Comparison of ENCODE assay signal across 18 mouse cellular contexts in the genomic region with DNA sequence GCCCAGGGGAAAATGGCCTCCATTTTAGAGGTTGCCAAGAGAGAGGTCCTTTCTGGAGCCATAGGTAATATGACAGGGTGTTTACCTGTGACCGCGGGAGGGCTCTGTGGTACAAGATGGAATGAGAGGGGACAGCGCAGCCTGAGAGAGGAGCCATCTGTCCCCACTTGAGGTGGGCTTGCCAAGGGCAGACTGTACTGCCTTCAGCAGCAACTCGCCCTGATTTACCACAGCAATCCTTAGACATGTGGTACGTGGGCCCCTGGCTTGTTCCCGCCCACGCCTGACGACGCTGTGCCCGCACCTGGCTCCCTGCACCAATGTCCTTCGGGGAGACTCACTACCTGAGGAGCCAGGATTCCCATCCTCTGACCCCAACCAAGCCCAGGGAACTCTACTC. TPM values are rescaled to one million over a fixed set of nuclear protein-coding genes. Genes with fewer than 3 reads are reported as not detected.
DNase-seq lines count a peak whose midpoint lies in the region; ATAC-seq and TF ChIP-seq lines count a peak whose summit lies in the region.
"Had no signal": no experiment of that assay in that cellular context is flagged by ENCODE, and none has a peak within 500 bp of the region (broad histone marks: within the 10 kb centered on the region; RNA-seq: fewer than 3 reads in every experiment).

No protein-coding gene starts in this region.

- 69% methylated on average over 11 of the region's 11 CpGs for WGBS in olfactory bulb, adult 2 months
- 88% methylated on average over 11 of the region's 11 CpGs for WGBS in midbrain, embryonic 14.5 days

- peaks cover 67% of the 10 kb centered on the region for H3K4me1 ChIP-seq in olfactory bulb, adult 2 months (ENCODE audit: control insufficient read depth, insufficient read depth, low read length)
- H3K4me1 ChIP-seq in midbrain, embryonic 14.5 days (ENCODE audit: control insufficient read depth, insufficient read depth, low read length): peaks cover 20% of the 10 kb centered on the region

- TF ChIP-seq POLR2A in olfactory bulb, adult 2 months (IDR thresholded peaks at IDR 0.05; ENCODE audit: insufficient read depth, low read depth, low read length): no peak

- intact Hi-C loops in left cerebral cortex, adult 2 months (cut with DNase I): no loop called here

- no peaks in the 10 kb centered on the region for H3K9me3 ChIP-seq in midbrain, embryonic 14.5 days (ENCODE audit: control insufficient read depth, low read length)
- H3K9me3 ChIP-seq: forebrain, embryonic 13.5 days; hindbrain, embryonic 13.5 days had no signal

- no peak overlapping the region for H3K4me2 ChIP-seq in midbrain, embryonic 14.5 days (ENCODE audit: low read length)
- H3K4me2 ChIP-seq: forebrain, embryonic 13.5 days; heart, embryonic 11.5 days; hindbrain, embryonic 13.5 days had no signal

- peak overlapping the region; percentile 99 for H3K27ac ChIP-seq in left cerebral cortex, adult 2 months
- peak overlapping the region; percentile 26 for H3K27ac ChIP-seq in olfactory bulb, adult 2 months (ENCODE audit: insufficient read depth, low read depth, low read length)
- no peak overlapping the region for H3K27ac ChIP-seq in midbrain, embryonic 14.5 days (replicated peaks; ENCODE audit: low read depth, low read length)
- H3K27ac ChIP-seq: forebrain, embryonic 13.5 days; hindbrain, embryonic 13.5 days; stomach, postnatal 0 days had no signal

- peak overlapping the region; percentile 92 for H3K4me3 ChIP-seq in left cerebral cortex, adult 2 months
- no peak overlapping the region for H3K4me3 ChIP-seq in olfactory bulb, adult 2 months (ENCODE audit: insufficient read depth, low read depth, low read length)
- H3K4me3 ChIP-seq in midbrain, embryonic 14.5 days (replicated peaks; ENCODE audit: low read depth, low read length): no peak overlapping the region
- H3K4me3 ChIP-seq: forebrain, embryonic 13.5 days; hindbrain, embryonic 13.5 days had no signal

- H3K27me3 ChIP-seq in midbrain, embryonic 14.5 days (ENCODE audit: control insufficient read depth, insufficient read depth, low read length): no peaks in the 10 kb centered on the region

- TF ChIP-seq CTCF in left cerebral cortex, adult 2 months (IDR thresholded peaks at IDR 0.05): no peak
- no peak for TF ChIP-seq CTCF in olfactory bulb, adult 2 months (IDR thresholded peaks at IDR 0.05; ENCODE audit: insufficient read depth, low read depth, low read length)

- ATAC-seq in midbrain, embryonic 14.5 days (ENCODE audit: low FRiP score, low TSS enrichment): no peak
- ATAC-seq: forebrain, embryonic 13.5 days had no signal

- DNase-seq in cerebellum, adult 11-12 months: peak; percentile 89
- no peak for DNase-seq in cerebellum, postnatal 4 days (ENCODE audit: low spot score in 2 of 2)
- DNase-seq in left cerebral cortex, adult 2 months (ENCODE audit: extremely low spot score in 1 of 2, low spot score in 2 of 2): peak in 1 of 2 experiments; percentile 69
- DNase-seq in left cerebral cortex, adult 11 months (ENCODE audit: low spot score): no peak
- peak; percentile 64 to 74 for DNase-seq in cerebellum, postnatal 10 days
- no peak for DNase-seq in gastrocnemius, postnatal 10 days
- DNase-seq in midbrain, embryonic 14.5 days: no peak
- DNase-seq: adrenal gland, adult 2 months; heart, postnatal 14 days; liver; lung, adult 18-20 months had no signal

- peaks cover 4% of the 10 kb centered on the region; the same call in 1 of the 2 replicates for H3K36me3 ChIP-seq in midbrain, embryonic 14.5 days (ENCODE audit: control insufficient read depth, insufficient read depth, low read length)

- no peak overlapping the region for H3K9ac ChIP-seq in midbrain, embryonic 14.5 days (replicated peaks; ENCODE audit: low read length)
- H3K9ac ChIP-seq: forebrain, embryonic 13.5 days; hindbrain, embryonic 13.5 days had no signal

RNA-seq across cellular contexts. Expression of a gene that starts 3.8 kb away (rescaled TPM):
- 10 to 100 TPM; 89.7 to 90.1 TPM for total RNA-seq in left cerebral cortex, adult 2 months (2021)
- not detected in 2 replicates for polyA plus RNA-seq in olfactory bulb, adult 2 months (2012; ENCODE audit: insufficient read depth, insufficient read length, low replicate concordance, missing spikeins)
- total RNA-seq in gastrocnemius, postnatal 10 days (2021): 10 to 100 TPM; 31.2 to 47.2 TPM
- 46.4 and 54.1 TPM in 2 replicates for polyA plus RNA-seq in midbrain, embryonic 14.5 days (2014; fragmentation: Nextera tagmentation; extraction: Ambion mirVana)

RNA-seq across cellular contexts. Expression of a gene that starts 4.8 kb away (rescaled TPM):
- total RNA-seq in left cerebral cortex, adult 2 months (2021): 1,000 to 10,000 TPM; 1,259 to 1,310 TPM
- polyA plus RNA-seq in olfactory bulb, adult 2 months (2012; ENCODE audit: insufficient read depth, insufficient read length, low replicate concordance, missing spikeins): 153 TPM in 1 of 2 replicates, not detected in the other
- total RNA-seq in gastrocnemius, postnatal 10 days (2021): 10 to 100 TPM; 18.9 to 25.7 TPM
- 90.6 and 103 TPM in 2 replicates for polyA plus RNA-seq in midbrain, embryonic 14.5 days (2014; fragmentation: Nextera tagmentation; extraction: Ambion mirVana)
- total RNA-seq: megakaryocyte-erythroid progenitor cell, adult 5-6 weeks had no signal

RNA-seq across cellular contexts. Expression of a gene that starts 33.4 kb away (rescaled TPM):
- total RNA-seq in left cerebral cortex, adult 2 months (2021): 100 to 1,000 TPM; 341 to 349 TPM
- not detected in 2 replicates for polyA plus RNA-seq in olfactory bulb, adult 2 months (2012; ENCODE audit: insufficient read depth, insufficient read length, low replicate concordance, missing spikeins)
- total RNA-seq in gastrocnemius, postnatal 10 days (2021): 10 to 100 TPM; 52.6 to 53.7 TPM
- polyA plus RNA-seq in midbrain, embryonic 14.5 days (2014; fragmentation: Nextera tagmentation; extraction: Ambion mirVana): 107 and 153 TPM in 2 replicates

RNA-seq across cellular contexts. Expression of a gene that starts 39.7 kb away (rescaled TPM):
- total RNA-seq in left cerebral cortex, adult 2 months (2021): 10 to 100 TPM in 1 of 2 experiments, under 1 TPM in 1; 0.44 to 19.4 TPM
- polyA plus RNA-seq in olfactory bulb, adult 2 months (2012; ENCODE audit: insufficient read depth, insufficient read length, low replicate concordance, missing spikeins): not detected in 2 replicates
- 1 to 10 TPM; 3.5 to 6.7 TPM for total RNA-seq in gastrocnemius, postnatal 10 days (2021)
- not detected in 2 replicates for polyA plus RNA-seq in midbrain, embryonic 14.5 days (2014; fragmentation: Nextera tagmentation; extraction: Ambion mirVana)
- total RNA-seq: CH12.LX had no signal
- polyA plus RNA-seq: forebrain, embryonic 13.5 days; hindbrain, embryonic 13.5 days had no signal

RNA-seq across cellular contexts. Expression of a gene that starts 47.4 kb away (rescaled TPM):
- 10 to 100 TPM; 47.2 to 47.8 TPM for total RNA-seq in left cerebral cortex, adult 2 months (2021)
- polyA plus RNA-seq in olfactory bulb, adult 2 months (2012; ENCODE audit: insufficient read depth, insufficient read length, low replicate concordance, missing spikeins): not detected in 2 replicates
- 10 to 100 TPM; 38.1 to 40.7 TPM for total RNA-seq in gastrocnemius, postnatal 10 days (2021)
- polyA plus RNA-seq in midbrain, embryonic 14.5 days (2014; fragmentation: Nextera tagmentation; extraction: Ambion mirVana): 46.2 and 64.4 TPM in 2 replicates

Comparison
In these comparisons a context has a peak if more than half of its experiments do, and no peak if none do; other contexts are left out.
1. DNase-seq: peak in cerebellum, adult 11-12 months (single experiment) and cerebellum, postnatal 10 days (2 of 2); none in cerebellum, postnatal 4 days (0 of 2), left cerebral cortex, adult 11 months (single experiment), gastrocnemius, postnatal 10 days (single experiment) and midbrain, embryonic 14.5 days (single experiment).
2. RNA of a gene that starts 4.8 kb away (total RNA-seq): 1,259 to 1,310 TPM in left cerebral cortex, adult 2 months; 18.9 to 25.7 TPM in gastrocnemius, postnatal 10 days; every median in the first group is over 10 times any median in the second.
3. RNA of a gene that starts 33.4 kb away (total RNA-seq): 341 to 349 TPM in left cerebral cortex, adult 2 months; 52.6 to 53.7 TPM in gastrocnemius, postnatal 10 days; every median in the first group is over 4 times any median in the second.